Mouse (Mus musculus) hindbrain, embryonic 15.5 days (tissue): ENCODE data around the gene Hoxb4. TPM values are rescaled to one million over a fixed set of nuclear protein-coding genes. Genes with fewer than 3 reads are reported as not detected.
A peak's percentile ranks its signal among the peaks of the same experiment; 100 is the strongest.

Experiments
- ATAC-seq: fragments of 200-750 bp; cut with Nextera tagmentation; 2 replicates; pipeline ENCODE4 v1.8.0; 2017; ENCODE audit warnings: low read depth, moderate number of reproducible peaks, moderate TSS enrichment; ENCODE audit not compliant: low FRiP score
- H3K27ac ChIP-seq: fragments of 300-500 bp; sonication (generic); replicated peaks from 2 replicates; pipeline ENCODE4 v1.5.1; 2015; ENCODE audit warnings: mild to moderate bottlenecking, inconsistent platforms
- H3K27me3 ChIP-seq: fragments of 300-500 bp; sonication (generic); 2 replicates; pipeline ENCODE4 v1.6.1; 2015; ENCODE audit warnings: control low read depth, inconsistent platforms
- H3K36me3 ChIP-seq: fragments of 300-500 bp; sonication (generic); 2 replicates; pipeline ENCODE4 v1.6.1; 2015; ENCODE audit warnings: control low read depth, inconsistent platforms
- H3K4me1 ChIP-seq: fragments of 300-500 bp; sonication (generic); replicated peaks from 2 replicates; pipeline ENCODE4 v1.6.1; 2015; ENCODE audit warnings: control low read depth, inconsistent platforms
- H3K4me2 ChIP-seq: fragments of 300-500 bp; sonication (generic); 2 replicates; pipeline ENCODE4 v1.6.1; 2015; ENCODE audit warnings: moderate library complexity, mild to moderate bottlenecking, inconsistent platforms
- H3K4me3 ChIP-seq: fragments of 300-500 bp; sonication (generic); 2 replicates; pipeline ENCODE4 v1.5.1; 2015; ENCODE audit warnings: mild to moderate bottlenecking, inconsistent platforms
- H3K9ac ChIP-seq: fragments of 300-500 bp; sonication (generic); 2 replicates; pipeline ENCODE4 v1.6.1; 2015; ENCODE audit warnings: inconsistent platforms
- H3K9me3 ChIP-seq: fragments of 300-500 bp; sonication (generic); 2 replicates; pipeline ENCODE4 v1.6.1; 2016; ENCODE audit warnings: control low read depth, inconsistent platforms
- WGBS: fragments of 180-500 bp; shearing (Covaris S2); methylation state at CpG from one replicate; pipeline ENCODE4 v1.1.7; 2015; 5-methylcytosine and 5-hydroxymethylcytosine counted together
- polyA plus RNA-seq: library from polyadenylated mRNA; unstranded; fragments of >200 nt; fragmentation: Nextera tagmentation; extraction: Ambion mirVana; gene quantifications from 2 replicates; pipeline ENCODE4 v1.2.1, GENCODE M21; 2015

Hoxb4 gene
- polyA plus RNA-seq, 1 experiment from 2014 or later, result 3.8 TPM

DNA sequence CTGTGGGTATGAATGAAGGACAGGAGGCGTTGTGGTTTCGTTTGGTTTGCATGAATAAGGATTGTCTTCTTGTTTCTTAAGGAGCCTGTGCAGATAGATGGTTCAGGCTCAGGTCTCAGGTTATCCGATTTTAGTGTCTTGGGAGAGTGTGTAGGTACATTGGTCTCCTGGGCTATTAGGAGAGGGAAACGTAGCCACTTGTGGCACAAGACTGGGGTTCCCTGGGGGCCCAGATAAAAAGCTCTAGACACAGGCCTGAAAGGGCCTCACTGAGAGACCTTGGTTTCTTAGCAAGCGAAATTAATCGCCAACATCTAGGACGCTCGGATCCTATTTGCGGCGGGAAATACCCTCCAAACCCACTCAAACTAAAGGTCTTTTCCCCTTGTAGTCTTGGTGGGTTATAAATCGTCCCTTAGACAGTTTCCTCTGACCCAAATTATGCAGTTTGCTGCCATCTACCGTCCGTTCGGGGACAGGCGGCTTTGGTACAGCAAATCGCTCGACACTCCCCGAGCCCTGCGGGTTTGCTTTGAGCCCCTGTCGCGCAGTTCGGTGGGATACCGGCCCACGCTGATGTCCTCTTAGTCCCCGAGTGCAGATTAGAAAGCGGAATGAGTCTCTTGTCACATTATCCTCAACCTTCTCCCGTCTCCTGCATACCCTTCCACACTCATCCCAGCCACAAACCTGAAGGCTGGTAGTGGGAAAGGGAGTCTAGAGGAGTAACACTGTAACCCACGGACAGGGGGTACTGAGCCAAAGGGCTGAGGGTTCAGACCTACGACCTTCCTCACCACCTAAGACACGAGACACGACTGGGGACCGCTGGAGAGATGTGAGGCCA, 23.6 kb upstream of the Hoxb4 start:
- H3K4me2 ChIP-seq, result peak overlapping the region; percentile 26
- WGBS, result 1% methylated on average over 32 of the region's 32 CpGs
- H3K27ac ChIP-seq, result peak overlapping the region; percentile 75
- H3K4me1 ChIP-seq, result 0 out of 2 replicates have a peak, but pooled peaks cover 2% of the 10 kb centered on the region
- H3K4me3 ChIP-seq, result peak overlapping the region; percentile 47
- peaks cover 84% of the 10 kb centered on the region for H3K27me3 ChIP-seq
- H3K9me3 ChIP-seq, result no peaks in the 10 kb centered on the region
- H3K36me3 ChIP-seq, result no peaks in the 10 kb centered on the region
- H3K9ac ChIP-seq, result 0 out of 2 replicates have a peak overlapping the region, but pooled peaks have one; percentile 1
- no peak for ATAC-seq

DNA sequence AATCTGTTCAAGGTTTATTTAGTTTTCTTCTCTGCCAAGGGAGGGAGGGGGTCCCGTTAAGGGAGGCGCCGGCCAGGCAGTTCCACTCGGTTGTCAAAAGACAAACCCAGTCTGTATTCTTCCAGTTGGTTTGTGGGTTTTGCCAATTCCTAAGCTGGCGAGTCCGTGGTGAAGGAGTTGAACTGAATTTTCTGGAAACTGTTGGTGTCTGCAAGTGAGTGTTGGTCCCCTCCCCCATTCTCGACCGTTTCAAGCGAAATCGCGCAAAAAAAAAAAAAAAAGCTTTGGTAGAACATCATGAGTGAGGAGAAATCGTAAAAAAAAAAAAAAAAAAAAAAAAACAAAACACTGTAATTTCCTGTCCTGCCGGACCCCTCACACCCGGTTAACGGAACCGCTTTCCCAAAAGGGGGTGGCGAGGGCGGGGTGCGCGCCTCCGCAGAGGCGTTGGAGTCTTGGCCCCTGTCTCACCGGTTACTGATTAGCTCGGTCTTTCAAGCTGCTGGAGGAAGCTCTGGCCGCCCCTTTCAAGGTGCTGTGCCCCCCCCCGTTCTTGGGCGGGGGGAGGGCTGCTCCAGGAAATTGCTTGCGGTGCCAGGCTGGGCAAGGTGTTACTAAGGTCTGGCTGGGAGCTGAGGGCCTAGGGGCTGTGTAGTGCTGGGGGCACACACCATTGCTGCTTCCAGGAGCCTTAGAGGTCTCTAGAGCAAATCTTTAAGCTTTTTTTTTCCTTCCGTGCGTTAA, 22.8 kb upstream of the Hoxb4 start:
- Histone ChIP-seq H3K9ac (peak overlapping the region; percentile 26; the same call in 1 of the 2 replicates), H3K9me3 (no peaks in the 10 kb centered on the region), H3K27me3 (peaks cover 87% of the 10 kb centered on the region), H3K36me3 (no peaks in the 10 kb centered on the region), H3K4me2 (peak overlapping the region; percentile 59), H3K27ac (peak overlapping the region; percentile 75), H3K4me3 (peak overlapping the region; percentile 47), H3K4me1 (0 out of 2 replicates have a peak, but pooled peaks cover 2% of the 10 kb centered on the region)
- ATAC-seq, result no peak
- 1% methylated on average over 30 of the region's 30 CpGs for WGBS

DNA sequence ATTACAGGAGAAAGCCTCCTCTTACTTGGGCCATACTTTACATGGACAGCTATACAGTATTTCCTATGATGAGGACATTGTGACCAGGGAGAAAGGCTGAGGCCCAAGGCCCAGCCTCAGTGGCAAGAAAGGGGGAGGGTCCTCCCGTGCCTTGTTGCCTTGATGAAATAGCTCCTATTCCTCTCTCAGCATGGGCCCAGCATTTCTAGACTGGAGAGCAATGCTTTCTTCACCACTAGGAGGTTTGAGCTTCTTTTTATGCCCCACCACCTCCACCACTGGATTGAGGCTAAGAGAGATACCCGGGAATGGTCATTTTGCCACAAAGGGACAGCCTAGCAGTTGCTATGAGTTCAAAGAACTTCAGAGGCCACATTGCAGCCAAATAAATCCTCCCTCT, 21.1 kb upstream of the Hoxb4 start:
- H3K27me3 ChIP-seq, result peaks cover 84% of the 10 kb centered on the region
- no peaks in the 10 kb centered on the region for H3K9me3 ChIP-seq
- WGBS, result 5% methylated on average over 2 of the region's 2 CpGs
- no peak for ATAC-seq
- peak overlapping the region; percentile 47 for H3K4me3 ChIP-seq
- H3K4me2 ChIP-seq, result peak overlapping the region; percentile 59
- H3K27ac ChIP-seq, result peak overlapping the region; percentile 68
- H3K9ac ChIP-seq, result 0 out of 2 replicates have a peak overlapping the region, but pooled peaks have one; percentile 11
- H3K4me1 ChIP-seq, result 0 out of 2 replicates have a peak, but pooled peaks cover 2% of the 10 kb centered on the region
- no peaks in the 10 kb centered on the region for H3K36me3 ChIP-seq

DNA sequence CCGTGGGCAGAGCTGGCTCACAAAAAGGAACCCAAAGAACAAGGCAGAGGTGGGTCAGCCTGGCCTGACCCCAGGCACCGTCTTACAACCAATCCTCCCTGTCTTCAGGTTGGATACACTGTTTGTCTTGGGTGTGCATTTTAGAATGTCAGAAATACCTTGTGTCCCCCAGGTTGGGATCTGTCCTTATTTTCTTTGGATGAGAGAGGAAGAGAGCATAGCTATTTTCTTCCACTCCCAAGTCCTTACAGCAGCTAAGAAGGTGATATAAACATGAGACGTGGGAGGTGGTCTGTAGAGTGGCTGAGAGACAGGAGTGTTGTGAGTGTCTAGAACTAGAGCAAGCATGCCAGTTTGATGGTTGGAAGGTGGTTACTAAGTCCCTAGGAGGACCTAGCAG, 20.6 kb upstream of the Hoxb4 start:
- Histone ChIP-seq H3K4me1 (0 out of 2 replicates have a peak, but pooled peaks cover 2% of the 10 kb centered on the region), H3K4me3 (peak overlapping the region; percentile 47), H3K9me3 (no peaks in the 10 kb centered on the region), H3K9ac (peak overlapping the region; percentile 11; the same call in 1 of the 2 replicates), H3K4me2 (peak overlapping the region; percentile 59), H3K27ac (peak overlapping the region; percentile 68; the same call in 1 of the 2 replicates), H3K36me3 (no peaks in the 10 kb centered on the region), H3K27me3 (peaks cover 83% of the 10 kb centered on the region)
- ATAC-seq, result no peak
- WGBS, result 4% methylated on average over 3 of the region's 3 CpGs

DNA sequence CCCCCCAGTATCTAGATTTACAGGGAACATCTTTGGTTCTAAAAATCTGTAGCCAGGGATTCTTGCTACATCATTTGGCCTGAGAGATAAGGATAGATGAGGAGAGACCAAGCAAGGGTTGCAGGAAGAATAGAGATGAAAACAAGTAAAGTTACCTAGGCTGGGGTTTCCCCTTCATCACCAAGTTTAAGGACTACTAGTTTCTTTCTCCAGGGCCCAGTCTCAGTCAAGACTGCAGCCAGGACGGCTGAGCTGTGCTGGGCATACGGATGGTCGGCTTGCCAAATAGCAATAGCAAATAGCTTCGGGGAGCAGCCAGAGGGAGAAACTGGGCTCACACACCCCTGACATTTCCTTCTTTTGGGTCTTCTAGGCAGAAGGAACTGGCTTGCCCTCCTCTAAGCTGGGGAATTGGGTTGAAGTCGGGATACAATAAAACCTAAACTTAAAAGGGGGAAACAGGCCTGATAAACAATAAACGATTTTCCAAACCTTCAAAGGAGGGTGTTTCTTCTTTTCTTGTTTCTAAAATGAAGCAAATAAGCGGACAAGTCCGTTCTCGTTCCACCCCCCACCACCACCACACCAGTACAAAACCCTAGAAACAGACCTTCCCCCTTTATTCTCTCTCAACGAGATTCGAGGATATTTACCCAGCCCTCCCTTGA, 20.0 kb upstream of the Hoxb4 start:
- H3K27me3 ChIP-seq, result peaks cover 77% of the 10 kb centered on the region
- 0 out of 2 replicates have a peak, but pooled peaks cover 2% of the 10 kb centered on the region for H3K4me1 ChIP-seq
- peak overlapping the region; percentile 47 for H3K4me3 ChIP-seq
- H3K9ac ChIP-seq, result peak overlapping the region; percentile 11; the same call in 1 of the 2 replicates
- no peaks in the 10 kb centered on the region for H3K9me3 ChIP-seq
- no peaks in the 10 kb centered on the region for H3K36me3 ChIP-seq
- whole genome bisulfite sequencing, result 3% methylated on average over 11 of the region's 11 CpGs
- H3K27ac ChIP-seq, result peak overlapping the region; percentile 68; the same call in 1 of the 2 replicates
- H3K4me2 ChIP-seq, result peak overlapping the region; percentile 59
- no peak for ATAC-seq

DNA sequence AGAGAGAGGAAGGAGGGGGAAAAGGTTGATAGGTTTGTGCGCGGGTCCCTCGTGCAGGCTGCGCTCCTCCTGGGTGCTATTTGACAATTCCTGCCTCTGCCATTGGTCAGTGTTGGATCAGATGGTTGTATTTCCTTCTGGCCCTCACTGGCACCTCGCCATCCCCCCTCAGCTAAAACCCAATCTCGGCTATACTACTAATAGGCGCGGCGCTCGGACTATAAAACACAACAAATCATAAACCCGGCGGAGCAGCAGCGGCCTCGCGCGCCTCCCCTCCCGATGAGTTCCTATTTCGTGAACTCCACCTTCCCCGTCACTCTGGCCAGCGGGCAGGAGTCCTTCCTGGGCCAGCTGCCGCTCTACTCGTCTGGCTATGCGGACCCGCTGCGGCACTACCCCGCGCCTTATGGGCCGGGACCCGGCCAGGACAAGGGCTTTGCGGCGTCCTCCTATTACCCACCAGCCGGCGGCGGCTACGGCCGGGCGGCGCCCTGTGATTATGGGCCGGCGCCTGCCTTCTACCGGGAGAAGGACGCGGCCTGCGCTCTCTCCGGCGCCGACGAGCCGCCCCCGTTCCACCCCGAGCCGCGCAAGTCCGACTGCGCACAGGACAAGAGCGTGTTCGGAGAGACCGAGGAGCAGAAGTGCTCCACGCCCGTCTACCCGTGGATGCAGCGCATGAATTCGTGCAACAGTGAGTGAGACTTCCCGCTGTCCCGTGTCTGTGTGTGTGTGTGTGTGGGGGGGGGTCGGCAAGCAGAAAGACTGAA, 19.0 kb upstream of the Hoxb4 start:
- Histone ChIP-seq H3K9me3 (no peaks in the 10 kb centered on the region), H3K4me1 (0 out of 2 replicates have a peak, but pooled peaks cover 2% of the 10 kb centered on the region), H3K4me2 (peak overlapping the region; percentile 59), H3K27ac (peak overlapping the region; percentile 73), H3K27me3 (peaks cover 67% of the 10 kb centered on the region), H3K4me3 (peak overlapping the region; percentile 47), H3K36me3 (no peaks in the 10 kb centered on the region), H3K9ac (peak overlapping the region; percentile 44)
- WGBS, result under 1% methylated on average over 66 of the region's 66 CpGs
- ATAC-seq, result peak; percentile 24; the same call in 1 of the 2 replicates

DNA sequence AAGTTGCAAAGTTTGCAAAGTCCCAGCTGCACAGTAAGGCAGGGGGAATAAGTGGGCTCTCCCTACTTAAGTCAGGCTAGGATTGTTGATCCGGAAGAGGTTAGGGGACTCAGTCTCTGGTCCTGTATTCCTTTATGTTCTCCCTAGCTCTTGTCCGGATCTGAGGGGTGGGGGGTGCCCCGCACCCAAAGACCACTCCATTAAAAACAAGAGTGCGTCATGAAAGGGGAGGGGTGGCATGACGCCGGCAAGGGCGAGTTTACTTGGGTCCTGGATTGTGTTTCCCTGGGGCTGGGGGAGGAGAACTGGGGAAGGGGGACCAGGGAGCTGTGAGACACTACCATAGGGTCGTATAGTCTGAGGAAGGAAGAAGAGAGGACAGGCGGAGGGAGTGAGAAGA, 18.3 kb upstream of the Hoxb4 start:
- no peak for ATAC-seq
- H3K9ac ChIP-seq, result peak overlapping the region; percentile 44
- WGBS, result 1% methylated on average over 9 of the region's 9 CpGs
- H3K4me2 ChIP-seq, result peak overlapping the region; percentile 59
- H3K27me3 ChIP-seq, result peaks cover 64% of the 10 kb centered on the region
- H3K36me3 ChIP-seq, result no peaks in the 10 kb centered on the region
- H3K4me3 ChIP-seq, result peak overlapping the region; percentile 47
- peak overlapping the region; percentile 73 for H3K27ac ChIP-seq
- H3K4me1 ChIP-seq, result 0 out of 2 replicates have a peak, but pooled peaks cover 2% of the 10 kb centered on the region
- no peaks in the 10 kb centered on the region for H3K9me3 ChIP-seq

DNA sequence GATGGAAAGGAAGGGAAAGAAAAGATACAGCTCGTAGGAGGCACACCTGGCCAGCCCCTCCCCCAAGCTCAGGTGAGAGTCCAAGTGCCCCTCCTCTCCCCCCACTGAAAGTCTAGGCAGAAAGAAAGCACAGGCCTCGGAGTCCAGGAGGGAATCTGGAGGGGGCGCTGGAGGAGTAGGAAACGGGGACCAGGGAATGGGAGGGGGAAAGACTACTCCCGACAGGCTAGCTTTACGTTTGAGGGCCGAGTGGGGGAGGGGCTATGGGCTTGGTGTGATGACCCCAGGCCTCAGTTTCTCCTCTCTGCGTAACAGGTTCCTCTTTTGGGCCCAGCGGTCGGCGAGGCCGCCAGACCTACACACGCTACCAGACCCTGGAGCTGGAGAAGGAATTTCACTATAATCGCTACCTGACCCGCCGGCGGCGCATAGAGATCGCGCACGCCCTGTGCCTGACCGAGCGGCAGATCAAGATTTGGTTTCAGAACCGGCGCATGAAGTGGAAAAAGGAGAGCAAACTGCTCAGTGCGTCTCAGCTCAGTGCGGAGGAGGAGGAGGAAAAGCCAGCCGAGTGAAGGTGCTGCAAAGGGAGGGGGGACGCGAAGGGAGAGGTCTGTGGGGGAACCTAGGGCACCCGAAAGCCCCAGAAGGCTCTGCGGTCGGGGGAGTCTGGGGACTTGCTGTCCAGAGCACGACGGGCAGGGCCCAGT, 17.6 kb upstream of the Hoxb4 start:
- Histone ChIP-seq H3K27ac (peak overlapping the region; percentile 73), H3K9me3 (no peaks in the 10 kb centered on the region), H3K36me3 (no peaks in the 10 kb centered on the region), H3K4me3 (peak overlapping the region; percentile 47), H3K27me3 (peaks cover 62% of the 10 kb centered on the region), H3K9ac (peak overlapping the region; percentile 44), H3K4me1 (0 out of 2 replicates have a peak, but pooled peaks cover 2% of the 10 kb centered on the region), H3K4me2 (peak overlapping the region; percentile 59)
- no peak for ATAC-seq
- WGBS, result 2% methylated on average over 34 of the region's 35 CpGs

DNA sequence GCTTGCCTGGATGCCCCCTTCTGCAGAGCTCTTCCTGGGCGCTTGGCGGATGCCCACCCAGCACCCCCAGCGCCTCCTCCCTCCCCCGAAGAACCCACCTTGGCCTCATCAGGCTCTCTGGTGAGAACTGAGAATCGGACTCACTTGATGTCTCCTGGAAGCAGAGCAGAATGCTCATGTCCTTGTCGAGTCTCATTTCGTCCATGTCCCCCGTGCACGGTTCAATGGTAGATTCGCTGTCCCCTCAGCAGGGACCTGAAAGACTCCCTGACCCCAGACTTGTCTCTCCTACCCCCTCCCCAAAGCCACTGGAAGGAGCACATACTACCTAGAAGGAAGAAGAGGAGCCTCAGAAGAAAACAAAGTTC, 17.0 kb upstream of the Hoxb4 start:
- peak overlapping the region; percentile 59 for H3K4me2 ChIP-seq
- H3K9me3 ChIP-seq, result no peaks in the 10 kb centered on the region
- H3K27me3 ChIP-seq, result peaks cover 62% of the 10 kb centered on the region
- H3K27ac ChIP-seq, result peak overlapping the region; percentile 73
- peak overlapping the region; percentile 44 for H3K9ac ChIP-seq
- 3% methylated on average over 9 of the region's 10 CpGs for whole genome bisulfite sequencing
- H3K4me1 ChIP-seq, result 0 out of 2 replicates have a peak, but pooled peaks cover 2% of the 10 kb centered on the region
- no peak for ATAC-seq
- no peaks in the 10 kb centered on the region for H3K36me3 ChIP-seq
- peak overlapping the region; percentile 47 for H3K4me3 ChIP-seq

DNA sequence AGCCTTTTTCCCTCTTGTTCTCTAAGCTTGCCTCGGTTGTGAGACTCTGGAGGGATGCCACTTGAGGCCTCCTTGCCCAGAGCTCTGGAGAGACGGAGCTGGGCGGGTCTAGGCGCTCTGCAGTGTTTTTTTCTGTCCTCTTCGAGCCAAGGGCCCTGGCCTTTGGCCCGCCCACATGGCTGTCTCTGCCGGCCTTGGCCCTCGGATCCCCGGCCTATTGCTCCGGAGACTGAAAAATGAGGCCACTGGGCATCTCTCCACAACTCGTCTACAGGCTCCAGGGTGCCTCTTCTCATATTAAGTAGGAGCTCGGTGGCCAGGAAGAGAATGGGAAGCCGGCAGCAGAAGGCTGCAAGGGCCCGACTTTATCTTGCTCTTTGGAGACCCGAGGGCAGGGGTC, 16.2 kb upstream of the Hoxb4 start:
- Histone ChIP-seq H3K4me2 (peak overlapping the region; percentile 59), H3K36me3 (no peaks in the 10 kb centered on the region), H3K4me1 (0 out of 2 replicates have a peak, but pooled peaks cover 2% of the 10 kb centered on the region), H3K9ac (peak overlapping the region; percentile 18; the same call in 1 of the 2 replicates), H3K9me3 (no peaks in the 10 kb centered on the region), H3K27ac (peak overlapping the region; percentile 96), H3K27me3 (peaks cover 62% of the 10 kb centered on the region), H3K4me3 (peak overlapping the region; percentile 47)
- 0 out of 2 replicates have a peak, but pooled peaks have one; percentile 17 for ATAC-seq
- WGBS, result 4% methylated on average over 15 of the region's 15 CpGs
